Mouse (Mus musculus): Measurements from ENCODE around the gene Rpia.

GRCm38 (mm10) chr6:70716701-70717393 lies 75.2 kb downstream of the Rpia start:
- TF ChIP-seq CTCF (conservative IDR thresholded peaks at IDR 0.05; ENCODE audit: low read length): no peak
- TF ChIP-seq POU5F1 (IDR thresholded peaks at IDR 0.05; ENCODE audit: borderline replicate concordance, low read length): no peak
